Mouse (Mus musculus) kidney, embryonic 16.5 days (tissue): ENCODE measurements around the gene Creb3. TPM values are rescaled to one million over a fixed set of nuclear protein-coding genes. Genes with fewer than 3 reads are reported as not detected.

ENCODE experiments used
- ATAC-seq: fragments of 200-750 bp; cut with Nextera tagmentation; 2 replicates; pipeline ENCODE4 v1.8.0; 2017; ENCODE audit warnings: moderate TSS enrichment; ENCODE audit not compliant: low FRiP score, low TSS enrichment
- H3K27ac ChIP-seq: fragments of 300-500 bp; sonication (generic); 2 replicates; pipeline ENCODE4 v1.5.1; 2014; ENCODE audit warnings: low read length
- H3K27me3 ChIP-seq: fragments of 300-500 bp; sonication (generic); 2 replicates; pipeline ENCODE4 v1.6.1; 2014; ENCODE audit warnings: low read length, control low read depth, mixed read lengths; ENCODE audit not compliant: insufficient read depth
- H3K36me3 ChIP-seq: fragments of 300-500 bp; sonication (generic); 2 replicates; pipeline ENCODE4 v1.6.1; 2014; ENCODE audit warnings: low read length, control low read depth, mixed read lengths; ENCODE audit not compliant: insufficient read depth
- H3K4me1 ChIP-seq: fragments of 300-500 bp; sonication (generic); 2 replicates; pipeline ENCODE4 v1.6.1; 2014; ENCODE audit warnings: low read length, control low read depth, mixed read lengths; ENCODE audit not compliant: insufficient read depth
- H3K4me2 ChIP-seq: fragments of 300-500 bp; sonication (generic); replicated peaks from 2 replicates; pipeline ENCODE4 v1.6.1; 2014; ENCODE audit warnings: low read depth, low read length
- H3K4me3 ChIP-seq: fragments of 300-500 bp; sonication (generic); 2 replicates; pipeline ENCODE4 v1.5.1; 2014; ENCODE audit warnings: mild to moderate bottlenecking, low read length
- H3K9ac ChIP-seq: fragments of 300-500 bp; sonication (generic); replicated peaks from 2 replicates; pipeline ENCODE4 v1.6.1; 2014; ENCODE audit warnings: low read length
- H3K9me3 ChIP-seq: fragments of 300-500 bp; sonication (generic); 2 replicates; pipeline ENCODE4 v1.6.1; 2016; ENCODE audit warnings: low read length, control low read depth
- WGBS: fragments of 180-500 bp; shearing (Covaris S2); extraction: QIAGEN DNeasy Blood & Tissue Kit; methylation state at CpG from one replicate; pipeline ENCODE4 v1.1.7; 2014; 5-methylcytosine and 5-hydroxymethylcytosine counted together
- polyA plus RNA-seq: library from polyadenylated mRNA; unstranded; fragments of >200 nt; fragmentation: Nextera tagmentation; extraction: Ambion mirVana; gene quantifications from 2 replicates; pipeline ENCODE4 v1.2.1, GENCODE M21; 2015

Gene Creb3
- polyA plus RNA-seq, 1 experiment from 2014 or later: 83.0 TPM

- H3K36me3 ChIP-seq: no peaks in the 10 kb centered on the region
- H3K27me3 ChIP-seq: no peaks in the 10 kb centered on the region
- no peaks in the 10 kb centered on the region for H3K9me3 ChIP-seq
- H3K4me2 ChIP-seq: no peak overlapping the region
- H3K27ac ChIP-seq: no peak overlapping the region
- 72% methylated on average over 10 of the region's 10 CpGs for WGBS
- H3K4me1 ChIP-seq: no peaks in the 10 kb centered on the region
- ATAC-seq: no peak
- no peak overlapping the region for H3K9ac ChIP-seq
- no peak overlapping the region for H3K4me3 ChIP-seq
Observed at GRCm38 (mm10) chr4:43612534-43612933, 50.4 kb downstream of the Creb3 start.

DNA sequence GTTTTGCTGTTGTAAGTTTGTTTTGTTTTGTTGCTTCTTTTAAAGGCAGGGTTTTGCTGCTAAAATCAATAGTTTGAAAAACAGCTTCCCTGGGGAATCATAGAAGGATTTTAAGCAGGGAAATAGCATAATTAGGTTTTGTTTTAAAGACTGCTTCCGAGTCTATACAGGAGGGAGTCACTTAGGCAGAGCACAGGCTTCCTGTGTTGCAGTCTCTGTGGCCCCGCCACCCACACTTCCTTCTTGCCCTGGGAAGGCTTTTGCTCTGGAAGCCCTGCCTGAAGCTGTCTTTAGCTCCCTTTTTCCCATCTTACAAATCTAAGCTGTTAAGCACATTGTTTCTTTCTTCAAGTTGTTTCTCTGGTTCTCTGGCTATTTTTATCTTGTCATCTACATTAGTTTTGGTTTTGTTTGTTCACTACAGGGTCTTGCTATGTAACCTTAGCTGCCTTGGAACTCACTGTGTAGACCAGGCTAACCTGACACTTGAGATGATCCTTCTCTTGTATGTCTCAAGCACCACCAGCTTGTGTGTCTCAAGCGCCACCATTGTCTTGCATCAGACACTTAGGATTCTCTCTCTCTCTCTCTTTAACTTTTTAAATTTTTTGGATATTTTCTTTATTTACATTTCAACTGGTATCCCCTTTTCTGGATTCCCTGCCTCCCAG is 51.1 kb downstream of the Creb3 start:
- H3K9ac ChIP-seq: no peak overlapping the region
- no peaks in the 10 kb centered on the region for H3K4me1 ChIP-seq
- no peaks in the 10 kb centered on the region for H3K27me3 ChIP-seq
- 64% methylated on average over 3 of the region's 3 CpGs for WGBS
- H3K4me3 ChIP-seq: no peak overlapping the region
- ATAC-seq: no peak
- no peak overlapping the region for H3K27ac ChIP-seq
- no peak overlapping the region for H3K4me2 ChIP-seq
- H3K9me3 ChIP-seq: no peaks in the 10 kb centered on the region
- H3K36me3 ChIP-seq: no peaks in the 10 kb centered on the region

Other genes with a start within 250 kb of the Creb3 start
- gene Rusc2, start 180.4 kb upstream of the Creb3 start, polyA plus RNA-seq: 10.3 and 13.4 TPM in 2 replicates
- gene Fam166b, start 133.2 kb upstream of the Creb3 start, polyA plus RNA-seq: 0.30 and 0.50 TPM in 2 replicates
- gene Tesk1, start 120.4 kb upstream of the Creb3 start, polyA plus RNA-seq: 3.0 and 3.5 TPM in 2 replicates
- gene Cd72, start 107.7 kb upstream of the Creb3 start, polyA plus RNA-seq: 3.3 and 4.1 TPM in 2 replicates
- not detected in 2 replicates for gene Sit1, start 78.6 kb upstream of the Creb3 start, polyA plus RNA-seq
- gene Ccdc107, start 69.4 kb upstream of the Creb3 start, polyA plus RNA-seq: 73.5 and 89.4 TPM in 2 replicates
- gene Arhgef39, start 62.6 kb upstream of the Creb3 start, polyA plus RNA-seq: 45.3 and 47.7 TPM in 2 replicates
- 1.5 and 2.7 TPM in 2 replicates for gene Car9, start 55.4 kb upstream of the Creb3 start, polyA plus RNA-seq
- gene Tpm2, start 38.6 kb upstream of the Creb3 start, polyA plus RNA-seq: 233 and 312 TPM in 2 replicates
- gene Tln1, start 359 bp downstream of the Creb3 start, polyA plus RNA-seq: 66.5 and 69.1 TPM in 2 replicates
- gene Rgp1, start 16.4 kb downstream of the Creb3 start, polyA plus RNA-seq: 32.3 and 33.0 TPM in 2 replicates
- gene Gba2, start 16.5 kb downstream of the Creb3 start, polyA plus RNA-seq: 25.8 and 26.3 TPM in 2 replicates
- gene Msmp, start 22.2 kb downstream of the Creb3 start, polyA plus RNA-seq: 0.89 and 3.1 TPM in 2 replicates
- gene Npr2, start 69.6 kb downstream of the Creb3 start, polyA plus RNA-seq: 9.1 and 9.5 TPM in 2 replicates
- gene Spag8, start 91.3 kb downstream of the Creb3 start, polyA plus RNA-seq: 1.4 TPM in 2 replicates
- gene Hint2, start 94.1 kb downstream of the Creb3 start, polyA plus RNA-seq: 125 and 134 TPM in 2 replicates
- 2.8 and 4.7 TPM in 2 replicates for gene Tmem8b, start 106.6 kb downstream of the Creb3 start, polyA plus RNA-seq
- gene Fam221b, start 106.8 kb downstream of the Creb3 start, polyA plus RNA-seq: 1.6 and 3.2 TPM in 2 replicates
- not detected in 2 replicates for gene Olfr70, start 138.5 kb downstream of the Creb3 start, polyA plus RNA-seq
- gene Olfr71, start 147.9 kb downstream of the Creb3 start, polyA plus RNA-seq: not detected in 2 replicates
- gene Hrct1, start 164.9 kb downstream of the Creb3 start, polyA plus RNA-seq: 1.1 and 1.3 TPM in 2 replicates
- 0.17 and 0.20 TPM in 2 replicates for gene Spaar, start 167.7 kb downstream of the Creb3 start, polyA plus RNA-seq
- not detected in 2 replicates for gene Olfr159, start 208.7 kb downstream of the Creb3 start, polyA plus RNA-seq